Mouse (Mus musculus) forebrain, embryonic 13.5 days (tissue): ENCODE data around the gene Ifitm5. TPM values are rescaled to one million over a fixed set of nuclear protein-coding genes. Genes with fewer than 3 reads are reported as not detected.
A peak's percentile ranks its signal among the peaks of the same experiment; 100 is the strongest.

Source experiments
- ATAC-seq: fragments of 200-750 bp; cut with Nextera tagmentation; 2 replicates; pipeline ENCODE4 v1.8.0; 2017
- H3K27ac ChIP-seq: fragments of 300-500 bp; sonication (generic); 2 replicates; pipeline ENCODE4 v1.5.1; 2015; ENCODE audit warnings: inconsistent platforms, mild to moderate bottlenecking, moderate library complexity
- H3K27me3 ChIP-seq: fragments of 300-500 bp; sonication (generic); 2 replicates; pipeline ENCODE4 v1.6.1; 2015; ENCODE audit warnings: mild to moderate bottlenecking, inconsistent platforms
- H3K36me3 ChIP-seq: fragments of 300-500 bp; sonication (generic); 2 replicates; pipeline ENCODE4 v1.6.1; 2015; ENCODE audit warnings: mild to moderate bottlenecking, inconsistent platforms; ENCODE audit not compliant: poor library complexity, severe bottlenecking
- H3K4me1 ChIP-seq: fragments of 300-500 bp; sonication (generic); 2 replicates; pipeline ENCODE4 v1.6.1; 2015; ENCODE audit warnings: inconsistent platforms
- H3K4me2 ChIP-seq: fragments of 300-500 bp; sonication (generic); 2 replicates; pipeline ENCODE4 v1.6.1; 2015; ENCODE audit warnings: inconsistent platforms, mild to moderate bottlenecking, moderate library complexity
- H3K4me3 ChIP-seq: fragments of 300-500 bp; sonication (generic); 2 replicates; pipeline ENCODE4 v1.5.1; 2015; ENCODE audit warnings: mild to moderate bottlenecking, inconsistent platforms
- H3K9ac ChIP-seq: fragments of 300-500 bp; sonication (generic); 2 replicates; pipeline ENCODE4 v1.6.1; 2015; ENCODE audit warnings: mild to moderate bottlenecking, inconsistent platforms
- H3K9me3 ChIP-seq: fragments of 300-500 bp; sonication (generic); replicated peaks from 2 replicates; pipeline ENCODE4 v1.6.1; 2016; ENCODE audit warnings: inconsistent platforms
- WGBS: fragments of 180-500 bp; shearing (Covaris S2); methylation state at CpG from one replicate; pipeline ENCODE4 v1.1.7; 2015; 5-methylcytosine and 5-hydroxymethylcytosine counted together
- polyA plus RNA-seq: library from polyadenylated mRNA; unstranded; fragments of >200 nt; fragmentation: Nextera tagmentation; extraction: Ambion mirVana; gene quantifications from 2 replicates; pipeline ENCODE4 v1.2.1, GENCODE M21; 2015

The Ifitm5 gene
- polyA plus RNA-seq, 1 experiment from 2014 or later: 0.45 TPM

DNA sequence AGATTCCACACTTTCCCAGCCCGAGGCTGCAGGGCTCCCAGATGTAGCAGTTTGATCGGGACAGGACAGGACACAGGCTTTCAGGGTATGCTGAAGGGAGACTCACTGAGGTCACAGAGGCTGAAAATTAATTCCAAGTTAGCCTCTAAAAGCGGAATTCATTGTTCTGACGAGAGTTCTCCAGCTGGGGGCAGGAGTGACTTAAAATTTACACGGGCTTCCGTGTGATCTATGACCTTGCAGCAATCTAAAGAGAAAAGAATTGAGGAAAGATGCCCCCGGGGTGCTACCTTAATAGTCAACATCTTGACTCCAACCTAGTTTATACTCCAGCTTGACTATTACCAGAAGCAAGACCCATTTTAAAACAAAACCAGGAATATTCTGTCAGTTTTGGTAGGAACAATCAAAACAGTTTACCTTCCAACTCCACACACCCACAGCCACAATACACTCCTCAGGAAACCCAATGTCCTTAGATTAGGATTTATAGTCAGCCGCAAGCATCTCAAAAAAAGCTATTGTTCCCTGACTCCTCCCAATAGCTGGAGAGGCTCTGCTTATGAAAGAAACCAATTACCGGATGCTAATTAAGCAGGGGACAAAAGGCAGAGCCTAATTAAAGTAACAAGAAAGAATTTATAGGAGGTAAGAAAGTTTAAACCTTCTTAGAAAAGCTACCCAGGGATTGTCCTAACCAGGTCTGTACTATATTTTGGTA lies 9.2 kb upstream of the Ifitm5 start:
- H3K27me3 ChIP-seq: peaks cover 5% of the 10 kb centered on the region; the same call in 1 of the 2 replicates
- H3K4me1 ChIP-seq: peaks cover 29% of the 10 kb centered on the region
- under 1% methylated on average over 9 of the region's 9 CpGs for WGBS
- no peak overlapping the region; the same call in 1 of the 2 replicates for H3K27ac ChIP-seq
- no peaks in the 10 kb centered on the region for H3K9me3 ChIP-seq
- no peak overlapping the region for H3K4me3 ChIP-seq
- H3K36me3 ChIP-seq: no peaks in the 10 kb centered on the region
- H3K4me2 ChIP-seq: no peak overlapping the region
- ATAC-seq: no peak
- no peak overlapping the region for H3K9ac ChIP-seq

DNA sequence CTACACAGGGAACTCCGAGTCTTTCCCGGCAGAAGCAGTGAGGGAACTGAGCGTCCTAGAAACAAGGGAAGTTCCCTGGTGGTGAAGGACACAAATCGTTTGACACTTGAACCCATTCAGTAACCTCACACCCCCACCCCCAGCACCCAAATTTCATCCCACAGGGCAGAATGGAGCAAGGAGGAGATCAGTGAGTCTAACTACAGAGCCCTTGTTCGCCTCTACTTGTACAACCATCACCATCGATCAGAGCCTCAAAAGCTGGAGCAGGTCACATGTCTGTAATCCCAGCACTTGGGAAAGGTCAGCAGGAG lies 6.4 kb upstream of the Ifitm5 start:
- 60% methylated on average over 6 of the region's 6 CpGs for WGBS
- ATAC-seq: no peak
- Histone ChIP-seq H3K27ac (no peak overlapping the region), H3K36me3 (no peaks in the 10 kb centered on the region), H3K4me1 (peaks cover 29% of the 10 kb centered on the region), H3K9me3 (no peaks in the 10 kb centered on the region), H3K9ac (no peak overlapping the region), H3K4me2 (no peak overlapping the region), H3K27me3 (peaks cover 5% of the 10 kb centered on the region; the same call in 1 of the 2 replicates), H3K4me3 (no peak overlapping the region)

DNA sequence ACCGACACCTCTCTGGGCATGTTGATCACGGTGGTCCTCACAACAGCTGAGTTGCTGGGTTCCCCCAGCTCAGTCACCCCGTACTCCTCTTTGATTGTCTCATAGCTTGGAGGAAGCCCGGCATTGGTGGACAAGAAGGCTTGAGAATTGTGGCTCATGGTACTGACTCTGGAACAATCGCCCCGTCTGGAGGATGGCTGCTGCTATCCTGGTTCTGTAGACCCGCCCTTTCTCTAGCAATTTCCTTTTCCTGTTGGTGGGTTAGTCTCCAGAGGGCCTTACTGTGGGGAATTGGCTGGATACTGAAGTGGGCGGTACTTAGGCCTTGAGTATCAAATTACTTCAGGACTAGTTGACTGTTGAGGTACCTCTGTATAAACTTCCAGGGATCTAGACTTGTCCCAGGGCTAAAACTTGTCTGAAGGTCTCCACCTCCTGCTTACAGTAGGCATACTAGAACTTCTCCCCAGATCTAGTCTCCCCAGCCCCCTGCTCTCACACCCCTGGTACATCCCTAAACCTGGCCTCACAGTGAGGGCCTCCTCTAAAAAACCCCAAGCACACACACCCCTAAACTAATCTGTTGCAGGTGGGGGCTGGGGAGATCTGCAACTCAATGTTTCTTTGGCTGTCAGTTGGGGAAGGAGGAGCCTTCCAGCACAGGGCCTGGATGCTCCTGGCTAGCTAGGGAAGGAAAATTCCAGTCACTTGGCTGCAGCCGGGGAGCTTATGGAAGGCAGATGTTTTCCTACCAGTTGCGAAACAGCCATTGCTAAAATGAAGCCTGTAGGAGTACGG lies 5.9 kb upstream of the Ifitm5 start, which contains the start of the genes Gm45717 and Ifitm2:
TSS of gene Gm45717 (minus strand) at position 180 of the 798 bp plus-strand sequence.
TSS of gene Ifitm2 (minus strand) at position 230 of the 798 bp plus-strand sequence.
- Histone ChIP-seq H3K4me3 (peak within 1 kb of the TSS; percentile 35), H3K27me3 (peaks cover 5% of the 10 kb centered on the region; the same call in 1 of the 2 replicates), H3K4me1 (peaks cover 29% of the 10 kb centered on the region), H3K9me3 (no peaks in the 10 kb centered on the region), H3K36me3 (no peaks in the 10 kb centered on the region), H3K9ac (peak within 1 kb of the TSS; percentile 46; the same call in 1 of the 2 replicates), H3K4me2 (peak within 1 kb of the TSS; percentile 61), H3K27ac (no peak within 1 kb of the TSS)
- peak; percentile 61; the same call in 1 of the 2 replicates for ATAC-seq
- 27% methylated on average over 11 of the region's 11 CpGs for WGBS

DNA sequence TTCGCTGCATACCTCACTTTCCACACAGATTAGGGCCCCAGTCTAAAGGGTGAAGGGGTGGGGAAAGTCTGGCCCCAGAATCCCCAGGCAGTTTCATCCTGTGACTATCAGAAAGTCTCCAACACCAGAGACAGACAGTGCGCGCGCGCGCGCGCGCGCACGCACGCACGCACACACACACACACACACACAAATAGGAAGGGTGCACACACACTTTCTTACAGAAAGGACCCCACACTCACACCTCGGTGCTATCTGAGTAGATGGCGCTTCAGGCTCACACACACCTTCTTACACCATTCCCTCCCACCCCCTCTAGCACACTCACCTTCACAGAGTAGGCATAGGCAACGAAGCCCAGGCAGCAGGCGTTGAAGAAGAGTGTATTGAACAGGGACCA lies 5.3 kb upstream of the Ifitm5 start:
- Histone ChIP-seq H3K9me3 (no peaks in the 10 kb centered on the region), H3K9ac (peak overlapping the region; percentile 46; the same call in 1 of the 2 replicates), H3K36me3 (no peaks in the 10 kb centered on the region), H3K27ac (no peak overlapping the region), H3K4me3 (peak overlapping the region; percentile 35), H3K4me2 (peak overlapping the region; percentile 61), H3K4me1 (peaks cover 35% of the 10 kb centered on the region), H3K27me3 (peaks cover 5% of the 10 kb centered on the region; the same call in 1 of the 2 replicates)
- WGBS: 16% methylated on average over 17 of the region's 17 CpGs
- 0 out of 2 replicates have a peak, but pooled peaks have one; percentile 24 for ATAC-seq

DNA sequence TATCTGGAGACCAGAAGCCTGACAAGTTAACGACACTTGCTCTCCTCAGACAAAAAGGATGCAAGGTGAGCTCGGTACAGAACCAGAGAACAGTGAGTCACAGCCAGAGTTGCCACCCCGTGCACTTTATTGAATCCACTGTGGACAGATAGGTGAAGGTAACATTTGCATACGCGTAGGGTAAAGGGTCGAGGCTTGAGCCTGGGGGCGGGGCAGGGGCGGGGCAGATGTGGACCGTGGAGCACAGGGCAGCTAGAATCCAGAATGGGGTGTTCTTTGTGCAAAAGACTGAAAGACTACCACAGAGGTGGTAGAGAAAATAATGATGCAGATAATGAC lies 4.6 kb upstream of the Ifitm5 start:
- Histone ChIP-seq H3K9ac (0 out of 2 replicates have a peak overlapping the region, but pooled peaks have one; percentile 46), H3K4me1 (peaks cover 38% of the 10 kb centered on the region), H3K27ac (no peak overlapping the region), H3K27me3 (peaks cover 5% of the 10 kb centered on the region; the same call in 1 of the 2 replicates), H3K4me3 (peak overlapping the region; percentile 35), H3K36me3 (no peaks in the 10 kb centered on the region), H3K4me2 (peak overlapping the region; percentile 61), H3K9me3 (no peaks in the 10 kb centered on the region)
- no peak for ATAC-seq
- 11% methylated on average over 9 of the region's 9 CpGs for WGBS

DNA sequence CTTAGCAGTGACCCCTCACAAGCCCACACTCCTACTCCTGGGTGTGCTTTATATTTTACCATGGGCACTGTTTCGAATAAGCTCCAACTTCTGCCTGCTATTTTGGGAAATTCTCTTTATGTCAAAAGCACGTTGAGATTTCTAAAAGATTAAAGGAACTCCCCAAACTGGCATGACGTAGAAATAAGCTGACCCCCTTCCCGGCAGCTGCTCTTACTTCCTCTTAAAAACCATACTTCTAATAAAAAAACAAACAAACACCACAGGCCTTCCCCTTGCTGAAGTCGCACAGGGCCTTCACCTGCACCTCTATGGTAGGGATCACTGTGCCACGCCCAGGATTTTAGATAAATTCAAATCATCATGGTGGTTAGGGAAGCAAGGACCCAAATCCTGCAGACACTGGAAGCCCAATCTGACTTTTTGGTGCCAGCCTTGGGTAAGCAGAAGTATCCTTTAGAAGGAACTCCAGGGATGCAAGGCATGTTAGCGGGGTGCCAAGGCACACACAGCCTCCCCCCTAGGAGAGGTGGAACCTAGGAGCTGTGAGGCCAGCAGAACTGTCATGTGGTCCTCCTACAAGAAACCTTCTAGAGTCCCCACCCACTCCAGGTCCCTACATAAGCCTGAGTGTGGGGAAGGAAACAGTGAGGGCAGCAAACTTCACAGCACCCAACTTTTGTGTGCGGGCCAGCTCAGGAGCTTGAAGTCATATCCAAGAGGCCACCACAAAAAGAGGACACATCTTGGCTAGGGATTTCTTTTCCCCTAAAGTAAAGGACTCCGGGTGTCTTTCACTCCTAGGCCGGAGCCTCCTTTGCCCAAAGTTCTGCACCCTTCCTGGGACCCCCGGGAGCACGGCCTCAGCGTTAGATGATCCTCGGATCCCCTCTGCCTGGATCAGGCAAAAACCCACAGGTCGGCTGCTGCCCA lies 4.0 kb upstream of the Ifitm5 start:
- no peak for ATAC-seq
- peaks cover 32% of the 10 kb centered on the region for H3K4me1 ChIP-seq
- no peaks in the 10 kb centered on the region for H3K9me3 ChIP-seq
- no peaks in the 10 kb centered on the region for H3K36me3 ChIP-seq
- H3K4me2 ChIP-seq: peak overlapping the region; percentile 61
- no peak overlapping the region for H3K27ac ChIP-seq
- 71% methylated on average over 15 of the region's 15 CpGs for WGBS
- peak overlapping the region; percentile 35; the same call in 1 of the 2 replicates for H3K4me3 ChIP-seq
- 0 out of 2 replicates have a peak overlapping the region, but pooled peaks have one; percentile 46 for H3K9ac ChIP-seq
- peaks cover 5% of the 10 kb centered on the region; the same call in 1 of the 2 replicates for H3K27me3 ChIP-seq

DNA sequence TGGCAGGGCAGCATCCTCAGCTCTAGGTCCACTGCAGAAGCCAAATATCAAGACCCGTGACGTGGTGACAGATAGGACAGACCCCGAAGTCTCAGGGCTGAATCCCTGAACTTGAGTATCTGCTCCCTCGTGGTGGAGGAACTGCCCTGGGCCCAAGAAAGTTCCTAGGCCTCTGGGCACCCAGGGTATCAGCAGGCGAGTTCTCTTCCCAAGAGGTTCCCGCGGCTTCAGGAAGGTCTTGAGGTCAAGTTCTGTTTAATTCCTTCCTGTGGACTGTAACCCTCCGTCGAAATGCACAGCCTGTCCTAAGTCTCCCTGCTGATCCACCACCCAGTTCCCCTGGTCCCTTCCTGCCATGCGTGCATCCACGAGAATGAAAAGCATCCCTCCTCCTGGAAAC lies 3.0 kb upstream of the Ifitm5 start:
- 0 out of 2 replicates have a peak, but pooled peaks cover 6% of the 10 kb centered on the region for H3K36me3 ChIP-seq
- ATAC-seq: no peak
- H3K4me2 ChIP-seq: no peak overlapping the region
- H3K4me1 ChIP-seq: peaks cover 25% of the 10 kb centered on the region
- H3K27ac ChIP-seq: no peak overlapping the region
- no peak overlapping the region for H3K4me3 ChIP-seq
- WGBS: 88% methylated on average over 11 of the region's 11 CpGs
- no peaks in the 10 kb centered on the region for H3K9me3 ChIP-seq
- no peak overlapping the region for H3K9ac ChIP-seq
- H3K27me3 ChIP-seq: peaks cover 3% of the 10 kb centered on the region; the same call in 1 of the 2 replicates

DNA sequence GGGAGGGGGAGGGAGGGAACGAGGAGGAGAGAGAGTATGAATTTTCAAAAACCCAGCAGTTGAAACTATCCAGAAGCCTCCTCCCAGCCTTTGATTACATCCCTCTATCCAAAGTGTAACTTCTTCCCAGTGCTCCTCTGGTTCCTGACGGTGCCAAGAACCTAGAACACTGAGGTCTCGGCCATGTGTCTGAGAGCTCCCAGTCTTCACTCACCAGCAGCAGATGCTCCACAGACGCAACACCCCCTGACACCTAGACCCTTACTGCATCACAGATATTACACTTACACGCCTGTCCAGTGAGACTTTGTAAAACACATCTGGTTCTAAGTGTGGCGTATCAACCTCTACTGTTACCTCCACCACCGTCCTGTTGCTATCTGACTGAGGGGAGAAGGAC lies 2.4 kb upstream of the Ifitm5 start:
- no peak overlapping the region for H3K9ac ChIP-seq
- no peak overlapping the region for H3K4me3 ChIP-seq
- ATAC-seq: no peak
- 88% methylated on average over 7 of the region's 7 CpGs for WGBS
- no peaks in the 10 kb centered on the region for H3K9me3 ChIP-seq
- H3K4me2 ChIP-seq: no peak overlapping the region
- H3K27me3 ChIP-seq: no peaks in the 10 kb centered on the region
- H3K36me3 ChIP-seq: 0 out of 2 replicates have a peak, but pooled peaks cover 6% of the 10 kb centered on the region
- H3K27ac ChIP-seq: no peak overlapping the region
- H3K4me1 ChIP-seq: peaks cover 25% of the 10 kb centered on the region

DNA sequence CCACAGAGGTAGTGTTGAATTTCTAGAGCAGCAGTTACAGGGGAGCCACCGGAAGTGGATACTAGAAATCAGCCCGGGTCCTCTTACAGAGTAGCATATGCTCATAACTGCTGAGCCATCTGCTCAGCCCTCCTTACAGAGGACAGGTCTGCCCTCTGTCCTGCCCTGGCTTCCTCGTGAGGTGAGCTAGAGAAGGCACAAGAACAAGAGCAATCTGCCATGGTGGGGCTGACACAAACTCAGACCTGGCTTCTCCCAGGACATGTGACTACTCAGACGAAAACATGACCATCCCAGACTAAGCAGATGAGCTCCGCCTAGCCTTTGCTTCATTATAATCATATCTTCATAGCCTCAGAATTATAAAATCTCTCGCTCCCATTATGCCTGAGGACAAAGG lies 1.7 kb upstream of the Ifitm5 start:
- no peaks in the 10 kb centered on the region for H3K9me3 ChIP-seq
- H3K4me2 ChIP-seq: no peak overlapping the region
- no peak overlapping the region for H3K4me3 ChIP-seq
- 83% methylated on average over 6 of the region's 6 CpGs for WGBS
- ATAC-seq: no peak
- no peak overlapping the region for H3K27ac ChIP-seq
- H3K4me1 ChIP-seq: peaks cover 25% of the 10 kb centered on the region
- H3K36me3 ChIP-seq: 0 out of 2 replicates have a peak, but pooled peaks cover 6% of the 10 kb centered on the region
- H3K9ac ChIP-seq: no peak overlapping the region
- H3K27me3 ChIP-seq: no peaks in the 10 kb centered on the region

DNA sequence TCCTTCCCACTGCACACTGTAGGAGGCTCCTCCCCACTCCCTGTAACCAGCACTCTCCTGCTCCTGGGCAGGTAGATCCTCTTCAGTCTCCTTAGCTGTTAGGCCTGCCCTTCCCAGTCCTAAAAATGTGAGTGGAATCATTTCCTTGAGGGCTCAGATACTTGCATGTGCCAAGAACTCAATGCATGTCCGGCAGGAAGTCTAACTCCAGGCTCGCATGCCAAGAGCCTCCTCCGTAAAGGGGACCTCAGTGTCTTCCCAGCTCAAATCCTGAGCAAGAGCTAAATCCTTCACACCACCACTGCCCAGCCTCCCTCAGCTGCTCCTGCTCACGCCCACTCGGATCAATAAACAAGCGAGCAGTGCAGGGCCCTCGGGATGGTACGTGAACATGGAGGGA lies 960 bp upstream of the Ifitm5 start:
- H3K36me3 ChIP-seq: peaks cover 13% of the 10 kb centered on the region; the same call in 1 of the 2 replicates
- no peak overlapping the region for H3K4me3 ChIP-seq
- ATAC-seq: no peak
- no peaks in the 10 kb centered on the region for H3K9me3 ChIP-seq
- no peaks in the 10 kb centered on the region for H3K27me3 ChIP-seq
- WGBS: 67% methylated on average over 8 of the region's 8 CpGs
- no peak overlapping the region for H3K27ac ChIP-seq
- H3K4me1 ChIP-seq: peaks cover 25% of the 10 kb centered on the region
- H3K4me2 ChIP-seq: no peak overlapping the region
- H3K9ac ChIP-seq: no peak overlapping the region

DNA sequence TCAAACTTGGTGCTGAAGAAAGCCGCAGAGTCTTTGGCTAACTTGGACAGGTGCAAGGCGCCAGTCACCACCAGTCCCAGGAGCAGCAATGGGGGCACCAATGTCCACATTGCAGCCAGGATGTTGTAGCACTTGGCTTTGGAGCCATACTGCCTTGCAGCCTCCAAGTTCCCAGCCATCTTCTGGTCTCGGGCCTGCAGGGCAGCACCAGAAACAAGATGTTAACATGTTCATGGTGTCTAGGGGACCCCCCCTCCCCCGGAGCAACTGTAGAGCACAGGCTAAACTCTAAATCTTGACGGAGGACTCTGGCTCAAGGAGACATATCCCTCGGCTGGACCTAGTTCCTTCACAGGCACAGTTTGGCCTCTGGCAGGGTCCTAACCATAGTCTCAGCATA lies 836 bp downstream of the Ifitm5 start:
- no peak overlapping the region for H3K9ac ChIP-seq
- no peak overlapping the region for H3K4me2 ChIP-seq
- H3K27me3 ChIP-seq: no peaks in the 10 kb centered on the region
- H3K4me1 ChIP-seq: peaks cover 12% of the 10 kb centered on the region
- H3K9me3 ChIP-seq: no peaks in the 10 kb centered on the region
- peaks cover 19% of the 10 kb centered on the region; the same call in 1 of the 2 replicates for H3K36me3 ChIP-seq
- H3K4me3 ChIP-seq: no peak overlapping the region
- H3K27ac ChIP-seq: no peak overlapping the region
- 87% methylated on average over 6 of the region's 6 CpGs for WGBS
- no peak for ATAC-seq
